Mouse (Mus musculus) heart, postnatal 0 days (tissue): ENCODE measurements at regions not wholly inside any gene's neighbourhood (a gene's known extent, or its start where the extent isn't known, plus 50 kb on each side); places are given as distances from the start of the nearest gene placed in this dataset.
A peak's percentile ranks its signal among the peaks of the same experiment; 100 is the strongest.

Experiments used
- ATAC-seq: fragments of 200-750 bp; cut with Nextera tagmentation; 2 replicates; pipeline ENCODE4 v1.8.0; 2017; ENCODE audit warnings: low read depth, moderate number of reproducible peaks, moderate library complexity; ENCODE audit not compliant: insufficient read depth
- DNase-seq: peaks from one replicate; pipeline ENCODE4 v3.0.0-alpha.2; 2016; ENCODE audit warnings: low spot score
- H3K27ac ChIP-seq: fragments of 300-500 bp; sonication (generic); 2 replicates; pipeline ENCODE4 v1.5.1; 2014; ENCODE audit warnings: low read depth, mild to moderate bottlenecking
- H3K27me3 ChIP-seq: fragments of 300-500 bp; sonication (generic); 2 replicates; pipeline ENCODE4 v1.6.1; 2014; ENCODE audit warnings: low read length, mixed read lengths; ENCODE audit not compliant: control insufficient read depth, insufficient read depth
- H3K36me3 ChIP-seq: fragments of 300-500 bp; sonication (generic); replicated peaks from 2 replicates; pipeline ENCODE4 v1.6.1; 2014; ENCODE audit warnings: low read length, mixed read lengths; ENCODE audit not compliant: control insufficient read depth, insufficient read depth
- H3K4me1 ChIP-seq: fragments of 300-500 bp; sonication (generic); 2 replicates; pipeline ENCODE4 v1.6.1; 2014; ENCODE audit warnings: antibody characterized with exemption; ENCODE audit not compliant: control insufficient read depth, insufficient read depth
- H3K4me2 ChIP-seq: fragments of 300-500 bp; sonication (generic); 2 replicates; pipeline ENCODE4 v1.6.1; 2014; ENCODE audit warnings: low read depth, mild to moderate bottlenecking, low read length, moderate library complexity
- H3K4me3 ChIP-seq: fragments of 300-500 bp; sonication (generic); 2 replicates; pipeline ENCODE4 v1.5.1; 2014; ENCODE audit warnings: low read depth, low read length
- H3K9ac ChIP-seq: fragments of 300-500 bp; sonication (generic); replicated peaks from 2 replicates; pipeline ENCODE4 v1.6.1; 2014; ENCODE audit warnings: low read depth, low read length, mixed read lengths
- H3K9me3 ChIP-seq: fragments of 300-500 bp; sonication (generic); replicated peaks from 2 replicates; pipeline ENCODE4 v1.6.1; 2016; ENCODE audit warnings: low read length; ENCODE audit not compliant: control insufficient read depth
- CTCF ChIP-seq: IDR thresholded peaks from 2 replicates; pipeline ENCODE4 v1.5.1; 2016; ENCODE audit warnings: antibody characterized with exemption, control low read depth, low read depth
- EP300 ChIP-seq: IDR thresholded peaks from 2 replicates; pipeline ENCODE4 v1.6.1; 2016; ENCODE audit warnings: antibody characterized with exemption, low read depth
- WGBS: fragments of 180-500 bp; shearing (Covaris S2); extraction: QIAGEN DNeasy Blood & Tissue Kit; methylation state at CpG from one replicate; pipeline ENCODE4 v1.1.7; 2014; 5-methylcytosine and 5-hydroxymethylcytosine counted together

DNA sequence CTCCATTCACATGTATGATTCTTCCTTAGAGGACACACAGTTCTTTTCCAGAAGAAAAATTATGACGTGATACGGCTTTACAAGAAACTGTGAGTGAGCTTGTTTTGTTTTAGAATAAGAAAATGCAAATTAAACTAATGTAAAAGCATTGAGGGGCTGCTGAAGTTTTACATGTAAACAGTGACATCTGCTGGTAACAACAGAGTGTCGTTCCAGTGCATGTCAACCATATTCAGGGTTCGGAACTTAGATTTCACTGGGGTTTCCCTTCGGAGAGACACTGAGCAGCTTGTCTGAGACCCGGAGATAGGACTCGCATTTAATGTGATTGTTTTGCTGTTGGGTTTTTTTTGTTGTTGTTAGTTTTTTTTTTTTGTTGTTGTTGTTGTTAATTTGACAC lies 148.4 kb upstream of the Ube3a start:
- Histone ChIP-seq H3K27ac (no peak overlapping the region), H3K4me1 (no peaks in the 10 kb centered on the region), H3K4me3 (no peak overlapping the region), H3K4me2 (no peak overlapping the region), H3K27me3 (no peaks in the 10 kb centered on the region), H3K9ac (no peak overlapping the region), H3K9me3 (no peaks in the 10 kb centered on the region), H3K36me3 (no peaks in the 10 kb centered on the region)
- TF ChIP-seq EP300 = no peak
- TF ChIP-seq CTCF = peak; percentile 53
- DNase-seq (peak; percentile 5), ATAC-seq (no peak)
- WGBS = 44% methylated on average over 7 of the region's 7 CpGs
